Mouse (Mus musculus): ENCODE measurements around the gene Hnrnph3.

GRCm38 (mm10) chr10:63060406-63060805, 36.4 kb upstream of the Hnrnph3 start:
- no peak for TF ChIP-seq POLR2A (IDR thresholded peaks at IDR 0.05; ENCODE audit: insufficient read length, low read depth)
- TF ChIP-seq MAX (IDR thresholded peaks at IDR 0.05; ENCODE audit: low read depth): no peak
- TF ChIP-seq MYOG (IDR thresholded peaks at IDR 0.05; ENCODE audit: control insufficient read depth in 1 of 3, insufficient read depth in 1 of 3, insufficient read length in 2 of 3, low read depth in 2 of 3): no peak
- TF ChIP-seq SRF (IDR thresholded peaks at IDR 0.05; ENCODE audit: control insufficient read depth, insufficient read length, low read depth): no peak
- no peak for TF ChIP-seq E2F4 (IDR thresholded peaks at IDR 0.05; ENCODE audit: insufficient read depth)
- no peak for TF ChIP-seq REST (IDR thresholded peaks at IDR 0.05; ENCODE audit: insufficient read depth, insufficient read length)
- TF ChIP-seq MYOD1 (IDR thresholded peaks at IDR 0.05; ENCODE audit: control insufficient read depth in 1 of 3, insufficient read length in 2 of 3, low read depth in 2 of 3): no peak
- TF ChIP-seq POLR2AphosphoS2 (IDR thresholded peaks at IDR 0.05; ENCODE audit: insufficient read length, low read depth): no peak
- TF ChIP-seq USF1 (IDR thresholded peaks at IDR 0.05; ENCODE audit: low read depth): no peak
- TF ChIP-seq TCF12 (IDR thresholded peaks at IDR 0.05; ENCODE audit: insufficient read depth, poor library complexity, severe bottlenecking): no peak
- TF ChIP-seq TCF3 (IDR thresholded peaks at IDR 0.05; ENCODE audit: insufficient read length, low read depth): no peak
- no peak for TF ChIP-seq CEBPB (IDR thresholded peaks at IDR 0.05; ENCODE audit: insufficient read depth, poor library complexity, severe bottlenecking)

All from myocyte (in vitro differentiated cells).